Mouse (Mus musculus): ENCODE results near the gene Nap1l3. TPM values are rescaled to one million over a fixed set of nuclear protein-coding genes. Genes with fewer than 3 reads are reported as not detected.

Gene Nap1l3
- 4.6 and 5.7 TPM in 2 replicates for polyA plus RNA-seq (2014; fragmentation: Nextera tagmentation; extraction: Ambion mirVana)

GRCm38 (mm10) chrX:122396781-122397581 lies at the start of gene Nap1l3:
Gene Nap1l3 (minus strand): TSS chrX:122397401.
- 7% methylated on average over 19 of the region's 39 CpGs for WGBS
- ATAC-seq (ENCODE audit: low read depth): peak; percentile 98

GRCm38 (mm10) chrX:122397652-122398051 lies 451 bp upstream of the Nap1l3 start:
- ATAC-seq (ENCODE audit: low read depth) (peak; percentile 41; the same call in 1 of the 2 replicates), DNase-seq (ENCODE audit: low spot score) (no peak)
- WGBS: 22% methylated on average over 8 of the region's 8 CpGs
- Histone ChIP-seq H3K9me3 (ENCODE audit: control insufficient read depth, low read length) (no peaks in the 10 kb centered on the region), H3K27me3 (replicated peaks; ENCODE audit: control insufficient read depth, insufficient read depth, low read length) (no peaks in the 10 kb centered on the region), H3K4me2 (ENCODE audit: low read depth, low read length) (peak overlapping the region; percentile 51), H3K9ac (ENCODE audit: low read depth, low read length) (no peak overlapping the region), H3K36me3 (ENCODE audit: control insufficient read depth, insufficient read depth, low read length) (no peaks in the 10 kb centered on the region), H3K27ac (replicated peaks; ENCODE audit: low read depth, low read length) (no peak overlapping the region), H3K4me3 (ENCODE audit: low read depth, low read length) (peak overlapping the region; percentile 55), H3K4me1 (ENCODE audit: control insufficient read depth, insufficient read depth, low read length) (no peaks in the 10 kb centered on the region)

More at GRCm38 (mm10) chrX:122396781-122397581, at the start of gene Nap1l3:
- Histone ChIP-seq H3K4me1 (ENCODE audit: control insufficient read depth, insufficient read depth, low read length) (no peaks in the 10 kb centered on the region), H3K27ac (replicated peaks; ENCODE audit: low read depth, low read length) (no peak within 1 kb of the TSS), H3K36me3 (ENCODE audit: control insufficient read depth, insufficient read depth, low read length) (no peaks in the 10 kb centered on the region), H3K9ac (ENCODE audit: low read depth, low read length) (peak within 1 kb of the TSS; percentile 65), H3K27me3 (replicated peaks; ENCODE audit: control insufficient read depth, insufficient read depth, low read length) (no peaks in the 10 kb centered on the region), H3K4me2 (ENCODE audit: low read depth, low read length) (peak within 1 kb of the TSS; percentile 51), H3K4me3 (ENCODE audit: low read depth, low read length) (peak within 1 kb of the TSS; percentile 55), H3K9me3 (ENCODE audit: control insufficient read depth, low read length) (no peaks in the 10 kb centered on the region)
- peak; percentile 87 for DNase-seq (ENCODE audit: low spot score)
